Mouse (Mus musculus) T-helper 1 cell (primary cell): Measurements from ENCODE around the gene Lmo7.

Source experiments
- in situ Hi-C: fragments of 300-600 bp; cut with MboI, MseI; formaldehyde crosslinking; loops from one replicate; pipeline ENCODE4 v1.15.1; 2025; ENCODE audit warnings: high pct_unique_total_duplicates

Lmo7 gene

DNA sequence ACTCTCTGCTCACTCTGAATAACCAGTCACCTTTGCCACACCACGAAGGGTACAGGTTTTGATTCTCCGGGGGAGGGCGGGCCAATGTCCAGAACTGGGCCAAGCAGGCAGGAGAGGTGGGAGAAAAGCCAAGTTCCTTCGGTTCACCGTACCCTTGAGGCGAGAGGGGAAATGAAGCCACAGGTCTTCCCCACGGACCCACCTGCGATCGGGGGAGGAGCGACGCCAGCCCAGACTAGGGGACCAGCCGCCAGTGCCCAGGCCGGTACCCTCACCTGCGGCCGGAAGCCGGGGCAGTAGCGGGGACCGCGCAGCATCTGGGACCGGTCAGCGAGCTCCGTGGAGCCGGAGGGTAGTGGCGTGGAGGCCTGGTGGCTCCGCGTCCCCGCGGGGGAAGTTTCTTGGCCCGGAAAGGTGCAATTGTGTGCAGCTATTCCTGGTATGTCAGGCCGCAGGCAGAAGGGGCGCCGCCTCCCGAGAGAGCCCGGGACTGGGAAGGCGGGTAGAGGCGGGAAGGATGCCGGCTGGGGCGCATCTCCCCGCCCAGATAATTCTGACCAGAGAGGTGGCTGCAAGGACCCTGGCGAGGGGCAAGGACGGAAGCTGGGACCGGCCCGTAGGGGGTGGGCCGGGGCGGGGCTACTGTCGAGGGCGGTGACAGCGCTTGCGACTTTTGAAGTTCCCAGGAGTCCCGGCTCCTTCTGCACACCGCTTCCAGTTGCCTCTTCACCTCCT, at the start of gene Lmo7, which contains the start of gene Gm9922:
Lmo7 (plus strand) TSS at position 721 of the 735 bp plus-strand sequence.
Gm9922 (minus strand) TSS at position 578 of the 735 bp plus-strand sequence.
- in situ Hi-C loops, result no loop called here

- in situ Hi-C loops, result no loop called here
These were observed 42.1 kb upstream of the Lmo7 start for GRCm38 (mm10) chr14:101687696-101688095.

GRCm38 (mm10) chr14:101688406-101688805, 41.4 kb upstream of the Lmo7 start:
- in situ Hi-C loops, result no loop called here

- in situ Hi-C loops, result no loop called here
These were observed 25.3 kb upstream of the Lmo7 start for GRCm38 (mm10) chr14:101704479-101704878.

- in situ Hi-C loops, result no loop called here
These were observed 22.7 kb upstream of the Lmo7 start for GRCm38 (mm10) chr14:101707088-101707487.

DNA sequence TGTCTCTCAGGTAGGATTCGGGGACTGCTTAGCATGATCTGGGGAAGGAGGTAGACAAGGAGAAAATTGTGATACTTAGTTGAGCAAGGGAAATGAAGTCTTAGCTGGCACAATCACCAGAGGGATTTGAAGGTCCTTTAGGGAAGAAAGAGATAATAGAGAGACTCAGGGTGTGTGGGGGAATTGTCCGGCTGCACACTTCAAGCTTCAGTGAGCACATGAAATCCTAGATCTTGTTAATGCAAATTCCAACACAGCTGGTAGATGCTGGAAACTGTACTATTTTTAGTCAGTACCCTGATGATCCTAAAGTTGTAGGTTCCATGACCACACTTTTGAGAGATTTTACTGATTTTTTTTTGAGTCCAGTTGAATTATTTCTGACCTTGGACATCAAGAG, 15.3 kb upstream of the Lmo7 start:
- in situ Hi-C loops, result loop anchor here (10.0 kb wide), 1 partner anchor 180 kb away; no protein-coding TSS in a partner anchor

- in situ Hi-C loops, result no loop called here
These were observed 375 bp downstream of the Lmo7 start for GRCm38 (mm10) chr14:101729972-101730692.

DNA sequence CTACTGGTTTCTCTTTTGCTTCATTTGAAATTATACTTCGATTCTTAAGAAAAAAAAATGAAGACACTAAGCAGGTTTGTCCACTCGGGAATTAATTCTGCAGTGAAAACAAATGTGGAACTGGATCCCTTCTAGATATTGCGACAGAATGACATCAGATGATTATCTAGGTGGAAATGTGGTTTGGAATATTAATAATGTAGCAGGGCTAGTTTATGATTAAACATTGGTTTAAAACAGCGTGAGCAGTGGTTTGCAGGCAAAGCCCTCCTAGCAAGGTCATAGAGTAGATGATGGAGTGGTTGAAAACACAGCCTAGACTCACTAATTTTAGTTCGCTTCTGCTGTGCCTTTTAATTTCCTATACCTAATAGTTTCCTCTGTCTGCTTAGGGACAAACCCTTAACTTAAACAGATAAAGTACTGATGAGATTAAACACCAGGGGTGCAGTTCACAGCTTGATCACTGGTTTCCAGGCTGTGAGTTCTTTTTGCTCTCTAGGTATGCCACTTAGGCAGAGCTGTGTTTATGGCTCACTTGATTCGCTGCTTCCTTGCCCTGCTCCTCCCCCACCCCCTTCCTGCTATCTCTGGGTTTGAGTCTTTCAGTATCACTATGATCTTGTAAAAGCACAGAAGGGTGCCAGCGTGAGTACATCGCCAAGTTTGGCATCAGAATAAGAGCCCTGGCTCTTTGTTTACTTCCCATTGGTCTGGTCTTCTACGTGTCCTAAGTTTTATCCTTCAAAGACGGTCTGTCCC, 4.0 kb downstream of the Lmo7 start:
- in situ Hi-C loops, result no loop called here

GRCm38 (mm10) chr14:101737501-101737900, 7.7 kb downstream of the Lmo7 start:
- in situ Hi-C loops, result no loop called here

DNA sequence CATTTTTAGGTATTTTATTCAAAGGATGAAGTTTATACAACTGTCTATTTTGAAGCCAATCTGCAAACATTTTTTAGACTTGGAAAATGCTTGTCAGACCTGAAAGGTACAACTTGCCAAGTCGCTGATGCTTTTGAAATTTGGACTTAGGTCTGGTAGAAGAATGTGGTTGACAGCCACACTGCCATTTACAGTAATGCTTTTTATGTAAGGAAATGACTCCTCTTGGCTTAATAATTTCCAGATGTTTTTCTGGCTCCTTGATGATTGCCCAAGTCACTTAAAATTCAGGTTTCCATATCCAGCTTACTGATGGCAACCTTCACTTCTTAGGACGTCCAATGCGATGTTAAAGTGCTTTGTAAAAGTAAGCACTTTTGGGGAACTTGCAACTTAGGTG, 16.9 kb downstream of the Lmo7 start:
- in situ Hi-C loops, result no loop called here

- in situ Hi-C loops, result no loop called here
These were observed 18.1 kb downstream of the Lmo7 start for GRCm38 (mm10) chr14:101747811-101748210.

DNA sequence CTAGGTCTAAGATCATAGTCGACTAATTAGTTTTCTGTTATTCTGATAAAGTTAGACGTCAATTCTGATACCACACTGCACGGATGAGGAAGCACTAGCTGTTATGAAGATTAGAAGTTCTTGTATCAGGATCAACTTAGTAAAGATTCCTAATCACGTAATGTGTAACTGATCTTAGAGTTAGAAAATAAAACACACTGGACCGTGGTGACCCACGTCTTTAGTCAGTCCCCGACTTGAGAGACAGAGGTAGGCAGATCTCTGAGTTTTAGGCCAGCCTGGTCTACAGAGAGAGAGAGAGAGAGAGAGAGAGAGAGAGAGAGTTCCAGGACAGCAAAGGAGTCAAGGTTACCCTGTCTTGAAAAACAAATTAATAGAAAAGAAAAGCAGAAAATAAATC, 18.7 kb downstream of the Lmo7 start:
- in situ Hi-C loops, result no loop called here

GRCm38 (mm10) chr14:101750910-101751309, 21.2 kb downstream of the Lmo7 start:
- in situ Hi-C loops, result no loop called here

GRCm38 (mm10) chr14:101755425-101755824, 25.7 kb downstream of the Lmo7 start:
- in situ Hi-C loops, result no loop called here

DNA sequence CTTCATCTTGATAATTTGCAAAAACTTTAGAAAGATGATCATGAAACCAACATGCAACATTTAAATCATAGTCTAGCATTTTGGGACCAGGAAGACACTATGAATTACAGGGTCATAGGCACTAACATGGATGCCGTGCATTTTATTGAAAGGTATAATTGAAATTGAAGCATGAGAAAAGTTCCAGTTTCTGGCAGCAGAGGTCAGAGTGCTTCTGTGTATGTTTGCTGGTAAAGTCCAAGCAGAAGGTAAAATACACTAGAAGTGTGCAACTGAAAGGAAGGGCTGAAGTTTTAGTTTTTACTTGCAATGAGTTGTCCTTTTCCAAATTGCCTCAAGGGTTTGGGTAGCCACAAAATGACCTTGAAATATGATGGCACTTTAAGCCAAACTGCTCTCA, 32.5 kb downstream of the Lmo7 start:
- in situ Hi-C loops, result no loop called here

DNA sequence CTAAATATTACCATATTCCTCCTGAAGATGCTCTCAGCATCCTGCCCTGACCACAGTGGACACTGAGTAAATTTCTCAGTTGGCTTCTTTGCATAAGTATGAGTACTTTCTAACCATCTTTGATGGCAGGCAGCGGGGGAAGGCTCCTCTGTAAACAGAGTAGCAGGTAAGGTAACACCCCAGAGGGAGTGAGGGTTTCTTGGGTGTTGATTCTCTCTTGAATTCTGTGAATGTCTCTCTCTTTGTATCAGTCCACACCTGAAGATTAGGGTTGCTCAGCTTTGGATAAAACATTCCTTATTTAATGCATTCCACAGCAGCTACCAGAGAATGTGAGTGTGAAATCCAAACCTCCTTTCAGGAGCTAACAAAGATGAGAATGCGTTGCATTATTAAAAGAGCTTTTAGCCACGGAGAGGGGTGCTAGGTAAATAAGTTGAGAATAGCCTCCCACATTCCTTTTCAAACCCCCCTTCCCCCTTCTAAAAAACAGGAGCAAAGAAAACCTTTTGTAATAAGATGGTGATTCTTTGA, 34.1 kb downstream of the Lmo7 start:
- in situ Hi-C loops, result no loop called here

- in situ Hi-C loops, result no loop called here
These were observed 41.6 kb downstream of the Lmo7 start for GRCm38 (mm10) chr14:101771336-101771735.

- in situ Hi-C loops, result no loop called here
These were observed 42.0 kb downstream of the Lmo7 start for GRCm38 (mm10) chr14:101771756-101772155.

DNA sequence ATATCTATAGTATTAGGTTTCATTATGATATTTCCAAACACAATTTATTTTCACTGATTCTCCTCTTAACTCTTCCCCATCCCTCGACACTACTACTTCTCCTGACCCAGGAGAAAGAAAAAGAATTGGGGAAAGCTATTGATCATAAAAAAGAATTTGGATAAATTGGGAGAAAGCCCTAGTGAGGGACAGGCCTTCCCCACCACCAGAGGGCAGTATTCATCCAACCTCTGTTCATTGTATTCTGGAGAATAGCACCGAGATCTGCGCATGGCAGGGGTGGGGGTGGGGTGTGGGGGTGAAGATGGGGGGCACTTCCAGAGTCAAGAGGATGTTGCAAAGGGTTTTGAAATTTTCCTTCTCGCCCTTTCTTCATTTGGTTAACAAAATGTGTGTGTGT, 44.9 kb downstream of the Lmo7 start:
- in situ Hi-C loops, result loop anchor here (5.0 kb wide), 1 partner anchor 68 kb away; no protein-coding TSS in a partner anchor

- in situ Hi-C loops, result loop anchor here (5.0 kb wide), 1 partner anchor 66 kb away; no protein-coding TSS in a partner anchor
These were observed 46.8 kb downstream of the Lmo7 start for GRCm38 (mm10) chr14:101776296-101777128.

DNA sequence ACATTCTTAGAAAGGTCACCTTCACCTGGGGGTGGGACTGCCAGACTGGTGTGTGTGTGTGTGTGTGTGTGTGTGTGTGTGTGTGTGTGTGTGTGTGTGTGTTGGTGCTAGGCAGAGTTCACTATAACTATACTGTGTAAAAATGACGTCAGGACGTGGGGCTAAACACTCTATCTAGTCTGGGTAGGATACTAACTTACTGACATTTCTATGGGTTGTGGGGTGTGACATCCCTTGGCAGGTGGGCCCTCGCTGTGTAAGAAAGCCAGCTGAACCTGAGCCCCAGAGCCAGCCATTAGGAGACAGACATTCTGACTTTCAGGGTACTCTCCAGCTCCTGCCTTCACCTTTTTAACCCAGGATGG, 47.4 kb downstream of the Lmo7 start:
- in situ Hi-C loops, result loop anchor here (5.0 kb wide), 1 partner anchor 65 kb away; no protein-coding TSS in a partner anchor
